Mouse (Mus musculus) liver, postnatal 0 days (tissue): ENCODE data around the gene Fam214b. TPM values are rescaled to one million over a fixed set of nuclear protein-coding genes. Genes with fewer than 3 reads are reported as not detected.

ENCODE experiments used
- ATAC-seq: fragments of 200-750 bp; cut with Nextera tagmentation; 2 replicates; pipeline ENCODE4 v1.8.0; 2017; ENCODE audit warnings: mild to moderate bottlenecking, moderate library complexity
- DNase-seq: peaks from one replicate; pipeline ENCODE4 v3.0.0-alpha.2; 2016
- H3K27ac ChIP-seq: fragments of 300-500 bp; sonication (generic); 2 replicates; pipeline ENCODE4 v1.5.1; 2014; ENCODE audit warnings: antibody characterized with exemption, moderate library complexity, mild to moderate bottlenecking, low read depth
- H3K27me3 ChIP-seq: fragments of 300-500 bp; sonication (generic); 2 replicates; pipeline ENCODE4 v1.6.1; 2014; ENCODE audit warnings: low read length, control low read depth, mixed read lengths; ENCODE audit not compliant: insufficient read depth
- H3K36me3 ChIP-seq: fragments of 300-500 bp; sonication (generic); replicated peaks from 2 replicates; pipeline ENCODE4 v1.6.1; 2014; ENCODE audit warnings: mild to moderate bottlenecking, control low read depth, low read length, moderate library complexity, mixed read lengths; ENCODE audit not compliant: insufficient read depth
- H3K4me1 ChIP-seq: fragments of 300-500 bp; sonication (generic); 2 replicates; pipeline ENCODE4 v1.6.1; 2014; ENCODE audit warnings: antibody characterized with exemption, mild to moderate bottlenecking, control low read depth; ENCODE audit not compliant: insufficient read depth
- H3K4me2 ChIP-seq: fragments of 300-500 bp; sonication (generic); 2 replicates; pipeline ENCODE4 v1.6.1; 2014; ENCODE audit warnings: low read depth, mild to moderate bottlenecking, low read length, moderate library complexity, mixed read lengths
- H3K4me3 ChIP-seq: fragments of 300-500 bp; sonication (generic); 2 replicates; pipeline ENCODE4 v1.5.1; 2014; ENCODE audit warnings: low read depth, low read length
- H3K9ac ChIP-seq: fragments of 300-500 bp; sonication (generic); replicated peaks from 2 replicates; pipeline ENCODE4 v1.6.1; 2014; ENCODE audit warnings: mild to moderate bottlenecking, moderate library complexity
- H3K9me3 ChIP-seq: fragments of 300-500 bp; sonication (generic); 2 replicates; pipeline ENCODE4 v1.6.1; 2016; ENCODE audit warnings: mild to moderate bottlenecking, control low read depth, low read length, mixed read lengths
- CTCF ChIP-seq: sonication (generic); IDR thresholded peaks from 2 replicates; pipeline ENCODE4 v1.5.1; 2016; ENCODE audit warnings: antibody characterized with exemption, low read depth
- EP300 ChIP-seq: IDR thresholded peaks from 2 replicates; pipeline ENCODE4 v1.6.1; 2016; ENCODE audit warnings: antibody characterized with exemption, low read depth, mild to moderate bottlenecking
- WGBS: fragments of 180-500 bp; shearing (Covaris S2); extraction: QIAGEN DNeasy Blood & Tissue Kit; methylation state at CpG from one replicate; pipeline ENCODE4 v1.1.7; 2014; ENCODE audit not compliant: insufficient replicate concordance; 5-methylcytosine and 5-hydroxymethylcytosine counted together
- polyA plus RNA-seq: library from polyadenylated mRNA; unstranded; fragments of >200 nt; fragmentation: Nextera tagmentation; extraction: Ambion mirVana; gene quantifications from 2 replicates; pipeline ENCODE4 v1.2.1, GENCODE M21; 2015

The Fam214b gene
- polyA plus RNA-seq, 1 experiment from 2014 or later: 11.7 TPM

DNA sequence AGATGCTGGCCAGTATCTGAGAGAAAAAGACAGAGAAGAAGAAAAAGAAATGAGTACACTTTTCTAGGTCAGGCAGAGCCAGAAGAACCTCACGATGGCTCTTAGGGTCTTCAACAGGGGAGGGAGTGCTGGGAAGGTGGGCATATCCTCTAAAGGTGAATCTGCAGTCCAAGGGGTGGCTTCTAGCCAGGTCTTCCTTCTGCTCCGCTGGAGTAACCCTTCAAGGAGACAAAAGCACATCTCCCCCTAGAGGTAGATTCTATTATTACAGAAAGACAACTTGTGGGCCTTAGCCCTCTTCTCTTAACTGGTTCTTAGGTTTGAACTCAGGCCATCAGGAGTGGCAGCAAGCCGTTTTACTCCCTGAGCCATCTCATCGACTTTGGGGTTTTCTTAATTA, 6.6 kb upstream of the Fam214b start:
- H3K36me3 ChIP-seq: no peaks in the 10 kb centered on the region
- ATAC-seq (peak; percentile 44; the same call in 1 of the 2 replicates), DNase-seq (peak; percentile 32)
- H3K9ac ChIP-seq: no peak overlapping the region
- TF ChIP-seq EP300 (no peak), CTCF (peak; percentile 76)
- no peaks in the 10 kb centered on the region for H3K4me1 ChIP-seq
- H3K4me2 ChIP-seq: no peak overlapping the region
- H3K27me3 ChIP-seq: 0 out of 2 replicates have a peak, but pooled peaks cover 4% of the 10 kb centered on the region
- H3K27ac ChIP-seq: no peak overlapping the region
- 8% methylated on average over 4 of the region's 4 CpGs for WGBS
- H3K4me3 ChIP-seq: no peak overlapping the region
- no peaks in the 10 kb centered on the region for H3K9me3 ChIP-seq

- DNase-seq: peak; percentile 56
Observed at GRCm38 (mm10) chr4:43047231-43047630, 1.2 kb upstream of the Fam214b start.

DNA sequence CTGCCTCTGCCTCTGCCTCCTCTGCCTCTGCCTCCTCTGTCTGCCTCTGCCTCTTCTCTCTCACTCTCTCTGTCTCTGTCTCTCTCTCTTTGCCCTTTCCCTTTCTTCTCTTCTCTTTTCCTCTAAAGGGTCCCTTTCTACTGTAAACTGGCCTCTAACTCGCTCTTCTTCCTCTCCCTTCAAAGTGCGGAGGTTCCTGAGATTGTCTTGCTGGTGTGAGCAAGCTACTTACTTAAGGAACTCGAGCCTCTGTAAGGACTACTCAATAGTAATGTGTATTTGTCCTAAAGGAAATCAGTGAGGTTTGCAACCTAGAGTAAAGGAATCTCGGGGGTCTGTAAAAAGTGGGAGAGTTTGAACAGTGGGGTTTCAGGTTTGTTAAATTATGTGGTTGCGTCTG, 587 bp upstream of the Fam214b start:
- H3K27ac ChIP-seq: peak overlapping the region; percentile 86; the same call in 1 of the 2 replicates
- no peak overlapping the region for H3K9ac ChIP-seq
- H3K27me3 ChIP-seq: no peaks in the 10 kb centered on the region
- H3K4me2 ChIP-seq: peak overlapping the region; percentile 84
- H3K4me3 ChIP-seq: no peak overlapping the region
- H3K36me3 ChIP-seq: no peaks in the 10 kb centered on the region
- TF ChIP-seq EP300: no peak
- TF ChIP-seq CTCF: no peak
- 54% methylated on average over 5 of the region's 5 CpGs for WGBS
- DNase-seq (no peak), ATAC-seq (no peak)
- no peaks in the 10 kb centered on the region for H3K9me3 ChIP-seq
- H3K4me1 ChIP-seq: peaks cover 27% of the 10 kb centered on the region

More at GRCm38 (mm10) chr4:43047231-43047630, 1.2 kb upstream of the Fam214b start:
- 11% methylated on average over 5 of the region's 5 CpGs for WGBS
- Histone ChIP-seq H3K27ac (no peak overlapping the region), H3K36me3 (no peaks in the 10 kb centered on the region), H3K4me2 (no peak overlapping the region), H3K27me3 (no peaks in the 10 kb centered on the region), H3K4me1 (peaks cover 27% of the 10 kb centered on the region), H3K9ac (no peak overlapping the region), H3K4me3 (no peak overlapping the region), H3K9me3 (no peaks in the 10 kb centered on the region)
- no peak for ATAC-seq
- TF ChIP-seq EP300: no peak
- TF ChIP-seq CTCF: peak; percentile 93

DNA sequence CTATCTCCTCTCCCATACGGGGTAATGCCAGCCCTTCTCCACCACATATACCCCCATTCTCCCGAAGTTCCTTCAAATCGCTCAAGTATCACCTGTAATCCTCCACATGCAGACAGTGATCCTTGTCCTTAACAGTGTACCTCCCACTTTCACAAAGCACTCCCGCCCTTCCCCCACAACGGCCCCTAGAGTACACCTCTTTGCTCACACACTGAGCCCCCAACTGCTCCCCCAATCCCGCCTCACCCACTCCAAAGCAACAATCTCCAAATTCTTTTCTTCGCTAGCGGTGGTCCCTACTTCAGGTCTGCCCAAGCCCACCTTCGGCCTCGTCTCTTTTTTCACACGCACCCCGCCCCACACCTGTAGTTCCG, 748 bp downstream of the Fam214b start:
- 11% methylated on average over 13 of the region's 13 CpGs for WGBS
- Histone ChIP-seq H3K27ac (peak overlapping the region; percentile 86), H3K4me3 (peak overlapping the region; percentile 55), H3K27me3 (no peaks in the 10 kb centered on the region), H3K4me1 (peaks cover 34% of the 10 kb centered on the region), H3K9me3 (no peaks in the 10 kb centered on the region), H3K4me2 (peak overlapping the region; percentile 84), H3K9ac (peak overlapping the region; percentile 60), H3K36me3 (no peaks in the 10 kb centered on the region)
- ATAC-seq: no peak
- no peak for DNase-seq
- TF ChIP-seq EP300 (no peak), CTCF (no peak)

- no peaks in the 10 kb centered on the region for H3K27me3 ChIP-seq
- H3K4me2 ChIP-seq: peak overlapping the region; percentile 84
- no peak for ATAC-seq
- peaks cover 34% of the 10 kb centered on the region for H3K4me1 ChIP-seq
- peak; percentile 47 for DNase-seq
- no peaks in the 10 kb centered on the region for H3K36me3 ChIP-seq
- peak overlapping the region; percentile 86 for H3K27ac ChIP-seq
- TF ChIP-seq CTCF (no peak), EP300 (no peak)
- 20% methylated on average over 4 of the region's 4 CpGs for WGBS
- peak overlapping the region; percentile 60; the same call in 1 of the 2 replicates for H3K9ac ChIP-seq
- peak overlapping the region; percentile 55 for H3K4me3 ChIP-seq
- no peaks in the 10 kb centered on the region for H3K9me3 ChIP-seq
Observed at GRCm38 (mm10) chr4:43044673-43045072, 1.3 kb downstream of the Fam214b start.

GRCm38 (mm10) chr4:43043644-43044357, 2.2 kb downstream of the Fam214b start:
- Histone ChIP-seq H3K36me3 (no peaks in the 10 kb centered on the region), H3K9me3 (no peaks in the 10 kb centered on the region), H3K4me3 (peak overlapping the region; percentile 13; the same call in 1 of the 2 replicates), H3K27me3 (no peaks in the 10 kb centered on the region), H3K4me2 (peak overlapping the region; percentile 84), H3K4me1 (peaks cover 41% of the 10 kb centered on the region), H3K9ac (no peak overlapping the region), H3K27ac (peak overlapping the region; percentile 86)
- TF ChIP-seq CTCF: no peak
- no peak for TF ChIP-seq EP300
- WGBS: 19% methylated on average over 7 of the region's 7 CpGs
- ATAC-seq (no peak), DNase-seq (peak; percentile 70)
